Mouse (Mus musculus) neural tube, embryonic 10.5 days (tissue): Measurements from ENCODE around the gene Calcrl.
A peak's percentile ranks its signal among the peaks of the same experiment; 100 is the strongest.

ENCODE experiments used
- DNase-seq: peaks from one replicate; pipeline ENCODE4 v3.0.0-alpha.2; 2017; ENCODE audit warnings: low spot score; ENCODE audit errors: extremely low spot score

Calcrl gene

GRCm38 (mm10) chr2:84425138-84425537 lies at the start of gene Calcrl:
TSS of gene Calcrl (minus strand) at chr2:84425411.
- peak; percentile 64 for DNase-seq

DNA sequence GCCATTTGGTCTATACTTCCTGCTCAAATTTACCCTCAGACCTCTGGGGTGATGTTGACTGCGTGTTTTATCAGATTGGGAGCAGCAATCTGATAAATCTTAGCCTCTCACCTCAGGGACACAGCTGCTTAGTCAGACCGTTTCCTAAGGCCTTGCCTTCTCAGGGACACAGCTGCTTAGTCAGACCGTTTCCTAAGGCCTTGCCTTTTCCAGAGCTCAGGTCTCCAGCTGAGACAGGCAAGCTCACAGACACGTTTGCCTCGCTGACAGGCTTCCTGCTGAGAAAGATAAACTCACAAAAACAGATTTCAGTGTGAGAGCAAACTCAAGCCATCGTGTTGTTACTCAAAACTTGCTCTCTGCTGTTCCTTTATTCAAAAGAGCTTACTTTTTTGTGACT lies 49.4 kb upstream of the Calcrl start:
- DNase-seq = no peak

DNA sequence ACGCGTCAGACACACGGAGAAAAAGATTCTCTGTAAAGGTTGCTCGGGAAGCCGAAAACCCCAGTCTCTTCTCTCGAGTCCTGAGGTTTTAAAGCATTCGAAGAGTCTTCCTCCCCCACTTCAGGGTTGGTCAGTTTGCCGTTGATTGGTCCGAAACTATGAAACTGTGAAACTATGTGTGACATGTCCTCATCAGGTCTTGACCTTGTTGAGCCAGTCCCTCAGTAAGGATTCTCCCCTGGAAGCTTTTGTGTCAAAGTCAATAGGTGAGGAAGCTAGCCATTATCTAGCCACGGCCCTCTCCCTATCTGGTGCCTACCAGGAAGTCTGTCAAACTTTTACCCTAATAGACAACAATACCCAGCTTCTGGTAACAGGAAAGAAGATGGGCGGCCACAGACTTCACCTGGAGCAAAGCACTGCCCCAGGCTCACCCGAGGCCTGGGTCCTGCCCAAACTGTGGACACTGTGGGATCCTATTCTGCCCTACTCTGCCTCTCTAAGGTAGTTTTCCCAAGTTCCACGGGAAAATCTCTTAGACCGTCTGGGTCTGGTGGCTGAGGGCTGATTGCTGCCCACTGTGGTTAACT lies 48.8 kb upstream of the Calcrl start:
- DNase-seq = no peak

DNA sequence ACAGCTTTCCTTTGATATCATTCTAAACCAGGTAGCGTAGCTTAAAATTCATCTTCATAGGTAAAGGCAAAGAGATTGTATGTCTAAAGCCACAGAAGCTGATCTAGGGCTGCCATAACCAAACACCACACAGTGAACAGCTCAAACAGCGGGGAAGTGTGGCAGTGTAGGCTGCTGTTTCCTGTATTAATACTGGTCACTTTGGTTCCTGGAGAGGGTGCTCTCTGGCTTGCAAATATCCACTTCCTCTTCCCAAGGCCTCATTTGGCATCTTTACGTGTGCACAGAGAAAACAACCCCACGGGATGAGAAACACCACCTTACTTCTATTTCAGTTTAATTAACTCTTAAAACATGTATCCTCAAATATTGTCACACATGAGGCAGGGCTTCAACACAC lies 42.2 kb upstream of the Calcrl start:
- DNase-seq = no peak

DNA sequence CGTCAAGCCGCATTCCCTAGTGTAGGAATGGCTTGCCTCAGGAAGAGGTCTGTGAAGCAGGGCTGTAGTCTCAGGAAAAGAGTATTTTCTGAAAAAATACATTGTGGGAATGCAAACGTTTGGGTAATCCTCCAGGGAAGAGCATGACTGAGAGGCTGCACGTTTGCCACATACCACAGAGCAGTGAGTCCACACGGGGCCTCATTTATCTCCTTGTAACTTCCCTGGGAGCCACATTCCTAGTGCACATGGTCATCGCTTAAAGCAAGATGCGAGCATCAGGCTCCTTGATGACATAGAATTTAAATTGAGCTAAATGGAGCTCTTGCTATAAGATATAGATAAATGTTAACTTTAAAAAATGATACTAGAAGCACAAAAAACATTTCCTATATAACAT lies 39.7 kb upstream of the Calcrl start:
- DNase-seq = no peak

DNA sequence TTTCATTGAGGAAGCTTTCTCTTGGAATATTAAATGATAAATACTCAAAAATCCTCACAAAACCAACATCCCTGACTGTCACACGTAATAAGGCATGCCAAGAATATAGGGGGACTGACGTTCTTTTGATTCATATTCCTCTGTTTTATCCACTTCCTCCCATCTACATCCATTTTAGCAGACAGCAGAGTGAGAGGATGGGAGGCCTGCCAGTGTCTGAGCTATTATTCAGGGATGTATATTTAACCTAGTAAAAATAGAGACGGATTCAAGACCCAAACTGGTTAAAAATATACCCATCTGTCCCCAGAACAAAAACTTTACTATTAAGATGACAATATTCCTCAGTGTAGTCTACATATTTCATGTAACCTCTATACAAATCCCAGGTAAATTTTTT lies 37.2 kb upstream of the Calcrl start:
- no peak for DNase-seq

- no peak for DNase-seq
These were observed 34.5 kb upstream of the Calcrl start for GRCm38 (mm10) chr2:84459651-84460177.

DNA sequence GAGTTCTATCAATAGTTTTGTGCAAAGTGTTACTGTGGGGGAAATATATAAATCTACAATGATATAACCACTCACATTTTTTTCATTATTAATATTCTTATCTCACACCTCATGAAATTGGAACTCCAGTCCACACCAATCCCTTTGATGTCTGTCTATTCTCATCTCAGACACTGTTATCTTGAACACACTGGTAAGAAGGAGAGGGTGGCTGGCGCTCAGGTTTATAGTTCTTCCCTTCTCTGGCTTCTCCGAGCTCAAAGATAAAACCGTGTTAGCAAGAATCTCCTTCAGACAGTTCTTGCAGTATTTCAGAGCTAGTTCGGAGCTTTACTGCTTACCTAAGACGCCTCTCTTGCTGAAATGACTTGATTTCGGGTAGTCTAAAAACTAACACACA lies 32.0 kb upstream of the Calcrl start:
- DNase-seq = no peak

DNA sequence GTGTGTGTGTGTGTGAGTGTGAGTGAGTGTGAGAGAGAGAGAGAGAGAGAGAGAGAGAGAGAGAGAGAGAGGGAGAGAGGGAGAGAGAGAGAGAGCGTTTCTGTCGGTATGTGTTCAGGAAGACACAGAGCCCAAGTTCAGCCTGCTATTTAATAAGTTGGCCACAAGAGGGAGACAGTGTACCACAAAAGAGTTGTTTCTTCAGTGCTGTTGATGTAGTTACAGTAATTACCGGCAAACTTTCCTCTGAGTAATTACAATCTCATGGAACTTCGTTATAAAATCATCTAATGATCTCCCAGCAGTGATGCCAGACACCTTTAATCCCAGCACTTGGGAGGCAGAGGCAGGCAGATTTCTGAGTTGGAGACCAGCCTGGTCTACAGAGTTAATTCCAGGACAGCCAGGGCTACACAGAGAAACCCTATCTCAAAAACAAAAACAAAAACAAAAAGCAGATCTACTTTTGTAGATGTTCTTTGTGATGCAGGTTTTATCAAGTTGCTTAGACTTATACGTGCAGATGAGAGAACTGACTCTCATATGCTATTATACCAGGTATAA lies 30.1 kb upstream of the Calcrl start:
- peak; percentile 54 for DNase-seq

DNA sequence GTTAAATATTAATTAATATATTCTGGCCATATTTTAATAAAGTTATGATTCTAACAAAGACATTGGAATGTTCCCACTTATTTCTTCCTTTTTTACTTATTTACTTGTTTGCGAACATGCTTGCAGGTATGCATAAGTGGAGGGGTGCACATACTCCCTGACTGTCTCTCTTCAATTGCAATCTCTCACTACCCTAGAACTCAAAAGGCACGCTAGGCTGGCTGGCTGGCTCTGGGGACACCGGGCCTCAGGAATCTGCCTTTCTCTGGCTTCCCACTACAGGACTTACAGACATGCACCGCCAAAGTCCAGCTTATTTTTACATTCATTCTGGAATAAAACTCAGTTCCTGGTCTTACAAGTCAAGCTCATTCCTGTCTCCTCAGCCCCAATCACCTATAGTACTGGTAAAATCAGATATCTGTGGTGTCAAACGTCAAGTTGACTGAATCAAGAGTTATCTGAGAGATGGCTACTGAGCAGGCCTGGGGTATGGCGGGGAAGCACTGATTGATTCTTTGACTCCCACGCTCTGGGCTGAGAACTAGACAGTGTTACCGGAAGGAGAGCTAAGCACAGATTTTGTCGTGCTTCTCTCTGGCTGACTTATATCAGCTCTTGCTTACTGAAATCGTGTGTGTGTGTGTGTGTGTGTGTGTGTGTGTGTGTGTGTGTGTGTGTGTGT lies 29.5 kb upstream of the Calcrl start:
- peak; percentile 21 for DNase-seq

GRCm38 (mm10) chr2:84454051-84454450 lies 28.8 kb upstream of the Calcrl start:
- no peak for DNase-seq

DNA sequence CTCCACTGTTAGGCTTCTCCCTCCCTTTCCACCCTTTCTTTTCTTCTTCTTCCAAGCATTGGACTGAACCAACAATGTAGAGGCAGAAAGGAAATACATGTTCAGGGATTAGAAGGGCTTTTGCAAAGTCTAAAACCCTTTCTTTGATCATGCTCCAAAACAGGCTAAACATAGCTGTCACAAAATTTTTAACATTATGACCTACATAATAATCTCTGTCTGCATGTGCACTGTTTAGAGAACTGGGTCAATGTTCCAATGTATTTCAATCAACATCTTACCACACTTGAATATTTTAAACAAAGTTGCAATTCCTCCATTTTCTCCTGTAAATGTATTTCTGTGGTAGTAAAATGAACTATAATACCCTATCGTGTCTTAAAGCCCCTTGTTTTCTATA lies 20.3 kb upstream of the Calcrl start:
- DNase-seq = no peak

DNA sequence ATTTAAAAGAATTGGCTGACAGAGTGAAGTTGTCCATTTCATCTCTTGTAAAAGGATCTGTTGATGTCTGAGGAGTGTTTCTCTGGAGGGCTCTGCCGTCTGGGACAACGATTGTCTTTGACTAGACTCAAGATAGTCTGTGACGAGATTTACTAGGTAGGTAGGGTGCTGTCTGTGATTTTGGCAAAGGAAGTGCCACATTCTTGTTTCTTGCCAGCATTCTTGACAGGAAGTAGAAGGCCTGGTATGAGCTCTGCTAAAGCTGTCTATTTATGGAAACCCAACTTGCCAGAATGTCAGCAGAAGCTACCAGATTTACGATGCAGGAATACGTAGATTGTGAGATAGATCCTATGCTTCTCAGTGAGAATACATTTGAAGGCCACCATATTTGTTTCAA lies 16.7 kb upstream of the Calcrl start:
- DNase-seq = no peak

- DNase-seq = no peak
These were observed 4.5 kb upstream of the Calcrl start for GRCm38 (mm10) chr2:84429724-84430123.

- no peak for DNase-seq
These were observed 3.6 kb upstream of the Calcrl start for GRCm38 (mm10) chr2:84428836-84429235.

DNA sequence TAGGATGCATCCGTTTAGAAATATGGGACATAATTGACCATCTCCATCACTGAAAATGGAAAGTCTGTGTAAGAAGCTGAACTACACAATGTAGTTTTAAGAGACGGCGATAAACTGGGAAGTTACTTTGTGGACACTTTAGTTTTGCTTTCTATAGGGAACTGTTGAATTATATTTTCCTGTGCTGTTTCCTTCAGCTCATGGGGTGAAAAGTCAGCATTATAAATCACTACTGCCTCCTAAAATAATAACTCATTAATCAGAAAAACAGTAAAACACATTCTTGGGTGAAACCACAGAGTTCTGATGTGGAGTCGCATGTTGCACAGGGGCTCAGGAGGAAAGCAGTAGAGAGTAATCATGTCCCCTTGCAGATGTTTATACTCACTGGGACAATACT lies 1.3 kb upstream of the Calcrl start:
- DNase-seq = no peak

- no peak for DNase-seq
These were observed 8.7 kb downstream of the Calcrl start for GRCm38 (mm10) chr2:84416501-84416900.

GRCm38 (mm10) chr2:84409796-84410592 lies 15.2 kb downstream of the Calcrl start:
- DNase-seq = no peak

- no peak for DNase-seq
These were observed 20.4 kb downstream of the Calcrl start for GRCm38 (mm10) chr2:84404834-84405233.

- no peak for DNase-seq
These were observed 22.5 kb downstream of the Calcrl start for GRCm38 (mm10) chr2:84402713-84403112.

- DNase-seq = no peak
These were observed 28.7 kb downstream of the Calcrl start for GRCm38 (mm10) chr2:84396557-84396956.

DNA sequence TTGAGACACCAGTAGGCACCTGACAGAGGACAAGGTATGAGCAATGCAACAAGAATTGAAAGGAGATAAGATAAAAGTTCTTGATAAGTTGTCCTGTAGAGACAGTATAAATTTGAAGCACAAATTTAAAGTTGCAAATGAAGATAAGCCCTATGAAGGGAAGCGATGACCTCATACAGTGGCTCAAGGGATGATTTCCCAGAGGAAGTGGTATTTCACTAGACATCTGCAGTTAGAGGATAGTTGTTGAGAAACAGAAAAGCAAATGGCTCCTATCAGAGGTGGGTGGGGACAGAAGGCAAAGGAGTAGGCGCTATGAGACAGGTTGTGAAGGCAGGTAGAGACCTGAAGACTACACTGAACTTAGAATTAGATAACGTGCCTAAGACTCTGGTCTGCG lies 32.0 kb downstream of the Calcrl start:
- DNase-seq = no peak
